Mouse (Mus musculus) ES-E14 (cell line): ENCODE data around the gene Zzz3.

ENCODE experiments used
- CHD2 ChIP-seq: IDR thresholded peaks from 2 replicates; pipeline ENCODE4 v1.6.1; 2014; ENCODE audit warnings: mild to moderate bottlenecking, low read depth, low read length, inconsistent platforms
- HCFC1 ChIP-seq: IDR thresholded peaks from 2 replicates; pipeline ENCODE4 v1.6.1; 2012; ENCODE audit warnings: low read length, inconsistent platforms, borderline replicate concordance; ENCODE audit not compliant: insufficient read depth
- MAFK ChIP-seq: IDR thresholded peaks from 2 replicates; pipeline ENCODE4 v1.6.1; 2014; ENCODE audit warnings: mild to moderate bottlenecking, low read depth, low read length, inconsistent platforms; ENCODE audit not compliant: insufficient read depth
- ZNF384 ChIP-seq: IDR thresholded peaks from 2 replicates; pipeline ENCODE4 v1.6.1; 2012; ENCODE audit warnings: low read depth, low read length, inconsistent platforms

DNA sequence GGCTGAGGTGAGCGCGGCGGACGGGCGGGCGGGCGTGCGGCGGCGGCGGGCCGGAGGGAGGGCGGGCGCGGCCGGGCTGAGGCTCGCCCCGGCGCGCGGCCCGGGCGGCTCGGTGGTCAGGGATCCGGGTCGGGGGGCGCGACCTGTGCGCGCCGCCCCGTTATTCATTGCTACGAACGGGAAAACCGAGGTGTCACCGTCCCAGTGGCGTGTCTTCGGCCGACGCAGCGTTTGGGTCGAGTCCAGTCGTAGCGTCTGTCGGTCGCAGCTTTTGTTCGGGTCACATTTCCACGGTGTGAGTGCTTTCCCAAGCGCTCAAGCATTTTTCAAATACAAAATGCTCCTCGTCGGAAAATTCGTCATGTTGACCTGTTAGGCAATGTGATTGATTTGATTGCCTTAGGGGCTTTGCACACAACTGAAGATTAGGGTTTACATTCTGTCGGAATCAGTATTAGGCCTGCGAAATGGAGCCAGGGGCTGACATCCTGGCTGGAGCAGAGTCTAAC lies 48.6 kb upstream of the Zzz3 start:
- TF ChIP-seq CHD2 (no peak), ZNF384 (no peak), MAFK (no peak), HCFC1 (no peak)
